Mouse (Mus musculus): ENCODE measurements around the gene Rsrc2.

- no peak for TF ChIP-seq POLR2A (IDR thresholded peaks at IDR 0.05; ENCODE audit: insufficient read length, low read depth)
- no peak for TF ChIP-seq MYOD1 (IDR thresholded peaks at IDR 0.05; ENCODE audit: control insufficient read depth in 1 of 3, insufficient read length in 2 of 3, low read depth in 2 of 3)
- no peak for TF ChIP-seq USF1 (IDR thresholded peaks at IDR 0.05; ENCODE audit: low read depth)
Observed at GRCm38 (mm10) chr5:123793081-123793480, 43.9 kb upstream of the Rsrc2 start.
